Mouse (Mus musculus) kidney, embryonic 15.5 days (tissue): Measurements from ENCODE around the gene Amigo1. TPM values are rescaled to one million over a fixed set of nuclear protein-coding genes. Genes with fewer than 3 reads are reported as not detected.

Experiments
- ATAC-seq: fragments of 200-750 bp; cut with Nextera tagmentation; replicated peaks from 2 replicates; pipeline ENCODE4 v1.8.0; 2017; ENCODE audit warnings: moderate TSS enrichment; ENCODE audit not compliant: low FRiP score
- H3K27ac ChIP-seq: fragments of 300-500 bp; sonication (generic); 2 replicates; pipeline ENCODE4 v1.5.1; 2015; ENCODE audit warnings: mild to moderate bottlenecking, inconsistent platforms
- H3K27me3 ChIP-seq: fragments of 300-500 bp; sonication (generic); 2 replicates; pipeline ENCODE4 v1.6.1; 2015; ENCODE audit warnings: inconsistent platforms
- H3K36me3 ChIP-seq: fragments of 300-500 bp; sonication (generic); 2 replicates; pipeline ENCODE4 v1.6.1; 2015; ENCODE audit warnings: inconsistent platforms
- H3K4me1 ChIP-seq: fragments of 300-500 bp; sonication (generic); 2 replicates; pipeline ENCODE4 v1.6.1; 2015; ENCODE audit warnings: inconsistent platforms
- H3K4me2 ChIP-seq: fragments of 300-500 bp; sonication (generic); 2 replicates; pipeline ENCODE4 v1.6.1; 2015; ENCODE audit warnings: moderate library complexity, mild to moderate bottlenecking, inconsistent platforms
- H3K4me3 ChIP-seq: fragments of 300-500 bp; sonication (generic); replicated peaks from 2 replicates; pipeline ENCODE4 v1.5.1; 2015; ENCODE audit warnings: mild to moderate bottlenecking, inconsistent platforms
- H3K9ac ChIP-seq: fragments of 300-500 bp; sonication (generic); 2 replicates; pipeline ENCODE4 v1.6.1; 2015; ENCODE audit warnings: mild to moderate bottlenecking, inconsistent platforms
- H3K9me3 ChIP-seq: fragments of 300-500 bp; sonication (generic); replicated peaks from 2 replicates; pipeline ENCODE4 v1.6.1; 2016; ENCODE audit warnings: inconsistent platforms
- WGBS: fragments of 180-500 bp; shearing (Covaris S2); methylation state at CpG from one replicate; pipeline ENCODE4 v1.1.7; 2015; ENCODE audit warnings: mixed read lengths; 5-methylcytosine and 5-hydroxymethylcytosine counted together
- polyA plus RNA-seq: library from polyadenylated mRNA; unstranded; fragments of >200 nt; fragmentation: Nextera tagmentation; extraction: Ambion mirVana; gene quantifications from 2 replicates; pipeline ENCODE4 v1.2.1, GENCODE M21; 2015

Amigo1 gene
- polyA plus RNA-seq, 1 experiment from 2014 or later: 6.3 TPM

- no peak overlapping the region for H3K9ac ChIP-seq
- ATAC-seq: no peak
- peaks cover 67% of the 10 kb centered on the region for H3K36me3 ChIP-seq
- H3K4me1 ChIP-seq: peaks cover 50% of the 10 kb centered on the region
- H3K9me3 ChIP-seq: no peaks in the 10 kb centered on the region
- no peak overlapping the region for H3K27ac ChIP-seq
- H3K4me3 ChIP-seq: no peak overlapping the region
- no peak overlapping the region for H3K4me2 ChIP-seq
- 86% methylated on average over 11 of the region's 11 CpGs for WGBS
- H3K27me3 ChIP-seq: no peaks in the 10 kb centered on the region
Measured at GRCm38 (mm10) chr3:108203621-108204325, 17.6 kb downstream of the Amigo1 start.

- Histone ChIP-seq H3K4me1 (peaks cover 54% of the 10 kb centered on the region), H3K4me3 (no peak overlapping the region), H3K4me2 (no peak overlapping the region), H3K36me3 (peaks cover 61% of the 10 kb centered on the region), H3K27me3 (no peaks in the 10 kb centered on the region), H3K9me3 (no peaks in the 10 kb centered on the region), H3K9ac (no peak overlapping the region), H3K27ac (no peak overlapping the region)
- 84% methylated on average over 11 of the region's 11 CpGs for WGBS
- no peak for ATAC-seq
Measured at GRCm38 (mm10) chr3:108204470-108204869, 18.3 kb downstream of the Amigo1 start.

GRCm38 (mm10) chr3:108205601-108206000 lies 19.5 kb downstream of the Amigo1 start:
- Histone ChIP-seq H3K27me3 (no peaks in the 10 kb centered on the region), H3K9me3 (no peaks in the 10 kb centered on the region), H3K27ac (no peak overlapping the region), H3K36me3 (peaks cover 61% of the 10 kb centered on the region), H3K4me1 (peaks cover 46% of the 10 kb centered on the region), H3K9ac (no peak overlapping the region), H3K4me3 (no peak overlapping the region), H3K4me2 (no peak overlapping the region)
- no peak for ATAC-seq
- WGBS: 88% methylated on average over 8 of the region's 8 CpGs

GRCm38 (mm10) chr3:108206731-108207375 lies 20.7 kb downstream of the Amigo1 start:
- Histone ChIP-seq H3K4me2 (no peak overlapping the region), H3K27me3 (no peaks in the 10 kb centered on the region), H3K27ac (peak overlapping the region; percentile 39; the same call in 1 of the 2 replicates), H3K9ac (no peak overlapping the region), H3K4me1 (peaks cover 39% of the 10 kb centered on the region), H3K4me3 (no peak overlapping the region), H3K9me3 (no peaks in the 10 kb centered on the region), H3K36me3 (peaks cover 58% of the 10 kb centered on the region)
- ATAC-seq: no peak
- 74% methylated on average over 15 of the region's 15 CpGs for WGBS

DNA sequence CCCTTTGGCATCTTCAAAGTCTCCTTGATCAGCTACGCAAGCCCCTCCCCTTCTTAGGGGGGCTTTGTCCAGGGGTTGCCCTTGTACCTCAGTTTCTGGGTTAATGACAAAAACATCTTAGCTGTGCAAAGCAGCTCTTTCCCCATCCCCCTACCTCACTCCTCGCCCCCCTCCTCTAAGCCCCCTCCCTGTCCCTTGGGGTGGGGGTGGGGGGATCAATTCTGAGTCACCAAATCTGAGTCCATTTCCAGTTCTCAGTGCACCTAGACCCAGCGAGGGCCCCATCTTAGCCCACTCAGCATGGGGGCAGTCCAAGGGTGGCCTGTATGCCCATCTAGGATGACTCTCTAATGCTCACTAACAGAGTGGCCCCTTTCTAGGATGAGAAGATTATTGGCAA lies 22.9 kb downstream of the Amigo1 start:
- no peak overlapping the region for H3K27ac ChIP-seq
- H3K4me3 ChIP-seq: peak overlapping the region; percentile 63
- no peak for ATAC-seq
- H3K4me2 ChIP-seq: peak overlapping the region; percentile 86
- H3K4me1 ChIP-seq: peaks cover 31% of the 10 kb centered on the region
- peak overlapping the region; percentile 71 for H3K9ac ChIP-seq
- H3K27me3 ChIP-seq: no peaks in the 10 kb centered on the region; the same call in 1 of the 2 replicates
- peaks cover 41% of the 10 kb centered on the region for H3K36me3 ChIP-seq
- no peaks in the 10 kb centered on the region for H3K9me3 ChIP-seq
- WGBS: 65% methylated on average over 3 of the region's 3 CpGs

DNA sequence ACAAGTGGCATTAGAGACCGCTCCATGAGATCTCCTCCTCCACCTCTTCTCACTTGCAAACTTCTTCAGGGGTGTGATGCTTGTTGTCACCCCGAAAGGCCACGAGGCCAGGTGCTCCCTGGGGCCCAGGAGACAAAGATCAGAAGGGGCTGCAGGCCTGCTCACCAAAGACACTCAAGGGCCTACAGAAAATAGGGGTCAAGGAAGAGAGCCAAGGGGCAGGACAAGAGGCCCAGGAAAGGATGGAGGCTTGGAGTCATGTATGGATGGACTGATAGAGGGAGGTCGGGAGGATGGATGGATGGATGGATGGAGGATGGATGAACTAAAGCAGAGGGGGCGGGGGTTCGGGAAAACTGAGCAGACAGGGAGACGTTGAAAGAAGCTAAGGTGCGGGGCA lies 23.4 kb downstream of the Amigo1 start:
- no peaks in the 10 kb centered on the region; the same call in 1 of the 2 replicates for H3K27me3 ChIP-seq
- peak overlapping the region; percentile 91; the same call in 1 of the 2 replicates for H3K27ac ChIP-seq
- peaks cover 31% of the 10 kb centered on the region for H3K4me1 ChIP-seq
- H3K36me3 ChIP-seq: peaks cover 37% of the 10 kb centered on the region
- WGBS: 6% methylated on average over 8 of the region's 8 CpGs
- H3K9me3 ChIP-seq: no peaks in the 10 kb centered on the region
- peak; percentile 15 for ATAC-seq
- H3K4me3 ChIP-seq: peak overlapping the region; percentile 63
- peak overlapping the region; percentile 86 for H3K4me2 ChIP-seq
- peak overlapping the region; percentile 71 for H3K9ac ChIP-seq

GRCm38 (mm10) chr3:108209946-108210770 lies 24.0 kb downstream of the Amigo1 start:
- peak overlapping the region; percentile 63 for H3K4me3 ChIP-seq
- peak overlapping the region; percentile 86 for H3K4me2 ChIP-seq
- H3K4me1 ChIP-seq: peaks cover 31% of the 10 kb centered on the region
- H3K36me3 ChIP-seq: peaks cover 31% of the 10 kb centered on the region
- H3K27me3 ChIP-seq: no peaks in the 10 kb centered on the region; the same call in 1 of the 2 replicates
- peak overlapping the region; percentile 71 for H3K9ac ChIP-seq
- WGBS: under 1% methylated on average over 66 of the region's 72 CpGs
- ATAC-seq: peak; percentile 96
- peak overlapping the region; percentile 91 for H3K27ac ChIP-seq
- H3K9me3 ChIP-seq: no peaks in the 10 kb centered on the region

GRCm38 (mm10) chr3:108210771-108211139 lies 24.6 kb downstream of the Amigo1 start, which contains the start of gene Atxn7l2:
TSS of gene Atxn7l2 (minus strand) at chr3:108210934.
- Histone ChIP-seq H3K27ac (peak within 1 kb of the TSS; percentile 91), H3K9ac (peak within 1 kb of the TSS; percentile 71), H3K9me3 (no peaks in the 10 kb centered on the region), H3K27me3 (no peaks in the 10 kb centered on the region; the same call in 1 of the 2 replicates), H3K4me1 (peaks cover 31% of the 10 kb centered on the region), H3K4me3 (peak within 1 kb of the TSS; percentile 63), H3K36me3 (peaks cover 25% of the 10 kb centered on the region), H3K4me2 (peak within 1 kb of the TSS; percentile 86)
- peak; percentile 81 for ATAC-seq
- WGBS: 0% methylated on average over 14 of the region's 14 CpGs

GRCm38 (mm10) chr3:108211845-108212244 lies 25.7 kb downstream of the Amigo1 start:
- WGBS: 80% methylated on average over 6 of the region's 6 CpGs
- H3K36me3 ChIP-seq: peaks cover 14% of the 10 kb centered on the region; the same call in 1 of the 2 replicates
- no peaks in the 10 kb centered on the region for H3K9me3 ChIP-seq
- H3K27ac ChIP-seq: no peak overlapping the region
- H3K4me2 ChIP-seq: no peak overlapping the region
- no peak overlapping the region for H3K9ac ChIP-seq
- H3K4me3 ChIP-seq: no peak overlapping the region
- ATAC-seq: no peak
- no peaks in the 10 kb centered on the region; the same call in 1 of the 2 replicates for H3K27me3 ChIP-seq
- peaks cover 29% of the 10 kb centered on the region for H3K4me1 ChIP-seq

GRCm38 (mm10) chr3:108212406-108212805 lies 26.3 kb downstream of the Amigo1 start:
- peaks cover 26% of the 10 kb centered on the region for H3K4me1 ChIP-seq
- WGBS: 74% methylated on average over 8 of the region's 8 CpGs
- H3K9me3 ChIP-seq: no peaks in the 10 kb centered on the region
- no peaks in the 10 kb centered on the region; the same call in 1 of the 2 replicates for H3K27me3 ChIP-seq
- ATAC-seq: no peak
- no peak overlapping the region for H3K27ac ChIP-seq
- H3K4me2 ChIP-seq: no peak overlapping the region
- H3K36me3 ChIP-seq: peaks cover 8% of the 10 kb centered on the region; the same call in 1 of the 2 replicates
- no peak overlapping the region for H3K9ac ChIP-seq
- H3K4me3 ChIP-seq: no peak overlapping the region

DNA sequence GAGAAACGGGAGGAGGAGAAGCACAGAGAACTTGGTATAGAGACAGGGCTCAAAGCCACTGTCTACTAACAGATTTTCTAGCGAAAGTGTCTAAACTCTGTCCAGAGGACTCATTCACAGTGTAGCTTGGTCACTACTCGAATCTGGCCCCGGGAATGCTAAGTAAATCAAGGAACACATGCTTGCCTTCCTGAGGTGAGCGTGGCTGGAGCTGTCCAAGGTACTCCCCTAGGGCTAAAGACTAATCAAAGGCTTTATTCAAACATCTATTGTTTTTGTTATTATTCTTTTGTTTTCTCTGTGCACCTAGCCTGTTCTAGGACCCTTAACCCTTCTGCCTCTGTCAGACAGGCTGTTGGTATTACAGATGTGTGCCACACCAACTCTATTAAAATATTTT lies 28.6 kb downstream of the Amigo1 start:
- Histone ChIP-seq H3K9me3 (no peaks in the 10 kb centered on the region), H3K27ac (no peak overlapping the region), H3K4me1 (peaks cover 5% of the 10 kb centered on the region), H3K9ac (no peak overlapping the region), H3K4me3 (no peak overlapping the region), H3K27me3 (no peaks in the 10 kb centered on the region; the same call in 1 of the 2 replicates), H3K36me3 (no peaks in the 10 kb centered on the region), H3K4me2 (no peak overlapping the region)
- 9% methylated on average over 5 of the region's 5 CpGs for WGBS
- no peak for ATAC-seq
